Mouse (Mus musculus) heart, postnatal 0 days (tissue): ENCODE results near the gene Trrap. TPM values are rescaled to one million over a fixed set of nuclear protein-coding genes. Genes with fewer than 3 reads are reported as not detected.

Source experiments
- ATAC-seq: fragments of 200-750 bp; cut with Nextera tagmentation; 2 replicates; pipeline ENCODE4 v1.8.0; 2017; ENCODE audit warnings: low read depth, moderate number of reproducible peaks, moderate library complexity; ENCODE audit not compliant: insufficient read depth
- DNase-seq: peaks from one replicate; pipeline ENCODE4 v3.0.0-alpha.2; 2016; ENCODE audit warnings: low spot score
- H3K27ac ChIP-seq: fragments of 300-500 bp; sonication (generic); 2 replicates; pipeline ENCODE4 v1.5.1; 2014; ENCODE audit warnings: low read depth, mild to moderate bottlenecking
- H3K27me3 ChIP-seq: fragments of 300-500 bp; sonication (generic); 2 replicates; pipeline ENCODE4 v1.6.1; 2014; ENCODE audit warnings: low read length, mixed read lengths; ENCODE audit not compliant: control insufficient read depth, insufficient read depth
- H3K36me3 ChIP-seq: fragments of 300-500 bp; sonication (generic); replicated peaks from 2 replicates; pipeline ENCODE4 v1.6.1; 2014; ENCODE audit warnings: low read length, mixed read lengths; ENCODE audit not compliant: control insufficient read depth, insufficient read depth
- H3K4me1 ChIP-seq: fragments of 300-500 bp; sonication (generic); 2 replicates; pipeline ENCODE4 v1.6.1; 2014; ENCODE audit warnings: antibody characterized with exemption; ENCODE audit not compliant: control insufficient read depth, insufficient read depth
- H3K4me2 ChIP-seq: fragments of 300-500 bp; sonication (generic); 2 replicates; pipeline ENCODE4 v1.6.1; 2014; ENCODE audit warnings: low read depth, mild to moderate bottlenecking, low read length, moderate library complexity
- H3K4me3 ChIP-seq: fragments of 300-500 bp; sonication (generic); 2 replicates; pipeline ENCODE4 v1.5.1; 2014; ENCODE audit warnings: low read depth, low read length
- H3K9ac ChIP-seq: fragments of 300-500 bp; sonication (generic); replicated peaks from 2 replicates; pipeline ENCODE4 v1.6.1; 2014; ENCODE audit warnings: low read depth, low read length, mixed read lengths
- H3K9me3 ChIP-seq: fragments of 300-500 bp; sonication (generic); replicated peaks from 2 replicates; pipeline ENCODE4 v1.6.1; 2016; ENCODE audit warnings: low read length; ENCODE audit not compliant: control insufficient read depth
- CTCF ChIP-seq: IDR thresholded peaks from 2 replicates; pipeline ENCODE4 v1.5.1; 2016; ENCODE audit warnings: antibody characterized with exemption, control low read depth, low read depth
- EP300 ChIP-seq: IDR thresholded peaks from 2 replicates; pipeline ENCODE4 v1.6.1; 2016; ENCODE audit warnings: antibody characterized with exemption, low read depth
- WGBS: fragments of 180-500 bp; shearing (Covaris S2); extraction: QIAGEN DNeasy Blood & Tissue Kit; methylation state at CpG from one replicate; pipeline ENCODE4 v1.1.7; 2014; 5-methylcytosine and 5-hydroxymethylcytosine counted together
- polyA plus RNA-seq: library from polyadenylated mRNA; unstranded; fragments of >200 nt; fragmentation: Nextera tagmentation; extraction: Ambion mirVana; gene quantifications from 2 replicates; pipeline ENCODE4 v1.2.1, GENCODE M21; 2015
- total RNA-seq: library from RNA; depleted of rRNA; stranded (reverse); fragments of >200 nt; gene quantifications from 2 replicates; pipeline ENCODE4 v1.2.3, GENCODE M21; 2014; ENCODE audit warnings: low replicate concordance

The Trrap gene
- total and polyA plus RNA-seq, 2 experiments from 2014 or later, result 24.6 to 85.0 TPM

- H3K9ac ChIP-seq, result no peak overlapping the region
- peaks cover 9% of the 10 kb centered on the region for H3K4me1 ChIP-seq
- H3K27me3 ChIP-seq, result peaks cover 12% of the 10 kb centered on the region
- no peak for TF ChIP-seq EP300
- no peak for TF ChIP-seq CTCF
- ATAC-seq, result no peak
- H3K36me3 ChIP-seq, result peaks cover 9% of the 10 kb centered on the region
- DNase-seq, result no peak
- WGBS, result 83% methylated on average over 11 of the region's 11 CpGs
- H3K27ac ChIP-seq, result no peak overlapping the region
- no peak overlapping the region for H3K4me3 ChIP-seq
- no peak overlapping the region for H3K4me2 ChIP-seq
- H3K9me3 ChIP-seq, result no peaks in the 10 kb centered on the region
Observed at GRCm38 (mm10) chr5:144766646-144767045, 886 bp upstream of the Trrap start.

DNA sequence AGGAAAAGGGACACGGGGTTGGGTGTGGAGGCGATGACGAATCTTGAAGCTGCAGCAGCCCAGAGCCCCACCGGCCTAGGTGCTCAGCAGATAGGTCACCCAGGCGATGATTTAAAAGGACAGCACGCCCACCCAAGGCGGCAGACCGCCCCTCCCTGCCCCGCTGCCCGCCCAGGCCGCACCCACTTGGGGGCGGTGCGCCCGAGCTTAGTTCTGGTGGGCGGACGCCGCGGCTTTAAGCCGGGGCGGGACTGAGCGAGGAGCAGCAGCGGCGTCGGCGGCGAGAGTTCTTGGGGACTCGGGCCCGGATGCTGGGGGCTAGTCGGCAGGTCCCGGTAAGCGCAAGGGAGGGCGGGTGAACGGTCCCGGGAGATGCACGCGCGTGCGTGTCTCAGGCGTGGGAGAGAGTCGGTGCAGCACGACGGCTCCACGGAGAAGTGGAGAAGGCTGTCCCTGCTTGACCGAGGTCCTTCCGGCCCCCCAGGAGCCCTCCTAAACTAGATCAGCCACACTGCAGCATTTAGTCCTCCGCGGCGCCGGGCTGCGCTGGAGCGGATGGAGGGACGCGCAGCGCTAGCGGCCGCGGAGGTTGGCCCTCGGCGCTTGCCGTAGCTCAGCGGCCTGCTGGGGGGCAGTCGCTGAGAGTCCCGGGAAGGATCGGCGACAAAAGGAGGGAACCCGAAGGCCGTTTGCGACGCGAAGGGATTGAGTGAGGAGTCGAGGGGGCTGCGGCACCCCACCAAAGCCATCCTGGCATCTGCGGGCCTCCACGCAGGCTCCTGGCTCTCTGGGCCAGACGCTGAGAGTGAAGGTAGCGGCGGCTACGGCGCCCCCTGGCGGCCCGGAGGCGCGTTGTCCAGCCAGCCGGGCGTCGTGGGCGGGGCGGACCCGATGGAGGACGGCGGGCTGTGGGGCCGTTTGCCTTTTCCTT lies 644 bp downstream of the Trrap start:
- DNase-seq (peak; percentile 84), ATAC-seq (peak; percentile 89)
- peaks cover 9% of the 10 kb centered on the region for H3K4me1 ChIP-seq
- H3K4me3 ChIP-seq, result peak overlapping the region; percentile 89
- peak overlapping the region; percentile 85 for H3K9ac ChIP-seq
- peak overlapping the region; percentile 79 for H3K4me2 ChIP-seq
- peak overlapping the region; percentile 95 for H3K27ac ChIP-seq
- H3K27me3 ChIP-seq, result no peaks in the 10 kb centered on the region
- WGBS, result under 1% methylated on average over 91 of the region's 92 CpGs
- TF ChIP-seq CTCF (peak; percentile 75), EP300 (no peak)
- no peaks in the 10 kb centered on the region for H3K9me3 ChIP-seq
- peaks cover 18% of the 10 kb centered on the region for H3K36me3 ChIP-seq

DNA sequence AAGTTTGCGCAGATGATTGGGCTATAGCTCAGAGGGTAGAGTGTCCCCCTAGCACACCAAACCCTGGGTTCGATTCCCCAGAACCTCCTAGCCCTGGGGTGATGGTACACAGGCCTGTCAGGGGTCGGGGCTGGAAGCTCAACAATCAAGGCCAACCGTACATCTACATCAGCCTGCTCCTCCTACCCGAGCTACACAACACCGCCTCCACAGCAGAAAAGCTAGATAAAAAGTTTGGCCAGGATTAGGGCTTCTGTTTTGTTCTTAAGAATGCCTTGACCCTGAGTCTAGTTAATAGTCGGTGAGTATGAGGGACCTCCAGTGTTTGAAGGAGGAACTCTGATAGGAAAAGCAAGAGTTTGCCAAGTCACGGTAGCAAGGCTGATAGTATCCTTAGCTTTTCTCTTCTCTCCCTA lies 1.5 kb downstream of the Trrap start:
- Histone ChIP-seq H3K4me3 (peak overlapping the region; percentile 89), H3K9me3 (no peaks in the 10 kb centered on the region), H3K36me3 (peaks cover 21% of the 10 kb centered on the region), H3K4me2 (peak overlapping the region; percentile 79), H3K4me1 (peaks cover 9% of the 10 kb centered on the region), H3K27me3 (no peaks in the 10 kb centered on the region), H3K9ac (peak overlapping the region; percentile 85), H3K27ac (peak overlapping the region; percentile 95)
- no peak for TF ChIP-seq EP300
- TF ChIP-seq CTCF, result no peak
- 8% methylated on average over 8 of the region's 8 CpGs for WGBS
- peak; percentile 7; the same call in 1 of the 2 replicates for ATAC-seq
- peak; percentile 23 for DNase-seq

GRCm38 (mm10) chr5:144773231-144773630 lies 5.7 kb downstream of the Trrap start:
- DNase-seq (no peak), ATAC-seq (no peak)
- TF ChIP-seq CTCF, result no peak
- no peak for TF ChIP-seq EP300
- no peak overlapping the region for H3K9ac ChIP-seq
- peaks cover 53% of the 10 kb centered on the region for H3K36me3 ChIP-seq
- 93% methylated on average over 6 of the region's 6 CpGs for WGBS
- no peak overlapping the region for H3K4me3 ChIP-seq
- no peaks in the 10 kb centered on the region for H3K9me3 ChIP-seq
- H3K27me3 ChIP-seq, result no peaks in the 10 kb centered on the region
- H3K27ac ChIP-seq, result no peak overlapping the region
- H3K4me2 ChIP-seq, result no peak overlapping the region
- H3K4me1 ChIP-seq, result peaks cover 9% of the 10 kb centered on the region

GRCm38 (mm10) chr5:144780654-144781053 lies 13.1 kb downstream of the Trrap start:
- Histone ChIP-seq H3K36me3 (peaks cover 99% of the 10 kb centered on the region), H3K27ac (no peak overlapping the region), H3K9ac (no peak overlapping the region), H3K4me3 (no peak overlapping the region), H3K4me2 (no peak overlapping the region), H3K9me3 (no peaks in the 10 kb centered on the region), H3K27me3 (no peaks in the 10 kb centered on the region), H3K4me1 (no peaks in the 10 kb centered on the region)
- WGBS, result 68% methylated on average over 8 of the region's 8 CpGs
- ATAC-seq, result no peak
- DNase-seq, result no peak
- TF ChIP-seq EP300, result no peak
- no peak for TF ChIP-seq CTCF
